ENCODE assay signal across 8 mouse cellular contexts in genomic region chr3:95228148-95228893, GRCm38 (mm10). TPM values are rescaled to one million over a fixed set of nuclear protein-coding genes. Genes with fewer than 3 reads are reported as not detected.
DNase-seq lines count a peak whose midpoint lies in the region; ATAC-seq and TF ChIP-seq lines count a peak whose summit lies in the region.

Gene Cdc42se1, plus strand, starts transcription at chr3:95228732.

- H3K9ac ChIP-seq in hindbrain, embryonic 16.5 days (ENCODE audit: low read depth, low read length) = peak within 1 kb of the TSS; percentile 98

- DNase-seq in ZHBTc4 (ENCODE audit: low read depth, low spot score) = peak; percentile 87
- DNase-seq in cerebellum, postnatal 4 days (ENCODE audit: low spot score in 2 of 2) = peak; percentile 71 to 83
- DNase-seq in gastrocnemius, adult 2 months = peak; percentile 95
- peak; percentile 83 to 89 for DNase-seq in left cerebral cortex, adult 18-20 months (ENCODE audit: low spot score in 2 of 2)
- DNase-seq in lung, postnatal 4 days = peak; percentile 92 to 93
- peak; percentile 57 for DNase-seq in retina, postnatal 7 days (ENCODE audit: low read depth, low spot score)
- peak; percentile 80 to 84 for DNase-seq in urinary bladder, adult 18-20 months (ENCODE audit: low spot score in 2 of 2)

- TF ChIP-seq CTCF in gastrocnemius, adult 2 months (IDR thresholded peaks at IDR 0.05) = no peak

- intact Hi-C loops in gastrocnemius, adult 2 months (cut with DNase I) = no loop called here

- H3K4me2 ChIP-seq in hindbrain, embryonic 16.5 days (ENCODE audit: low read length) = peak within 1 kb of the TSS; percentile 83

- peaks cover 19% of the 10 kb centered on the region for H3K36me3 ChIP-seq in hindbrain, embryonic 16.5 days (ENCODE audit: control insufficient read depth, insufficient read depth, low read length)

- H3K27ac ChIP-seq in gastrocnemius, adult 2 months = peak within 1 kb of the TSS; percentile 99
- peak within 1 kb of the TSS; percentile 98 for H3K27ac ChIP-seq in hindbrain, embryonic 16.5 days (ENCODE audit: low read depth, low read length)

- H3K9me3 ChIP-seq in hindbrain, embryonic 16.5 days (ENCODE audit: control insufficient read depth, low read length) = no peaks in the 10 kb centered on the region

- no peaks in the 10 kb centered on the region for H3K27me3 ChIP-seq in hindbrain, embryonic 16.5 days (replicated peaks; ENCODE audit: control insufficient read depth, insufficient read depth, low read length)

- under 1% methylated on average over 63 of the region's 64 CpGs for WGBS in hindbrain, embryonic 16.5 days

- peak; percentile 92 for ATAC-seq in hindbrain, embryonic 16.5 days

- peak within 1 kb of the TSS; percentile 85 for H3K4me3 ChIP-seq in gastrocnemius, adult 2 months
- peak within 1 kb of the TSS; percentile 67 for H3K4me3 ChIP-seq in hindbrain, embryonic 16.5 days (ENCODE audit: low read length)

- peaks cover 45% of the 10 kb centered on the region for H3K4me1 ChIP-seq in hindbrain, embryonic 16.5 days (ENCODE audit: control insufficient read depth, insufficient read depth, low read depth, low read length)

RNA-seq across cellular contexts. Expression of gene Cdc42se1, which starts in this region (rescaled TPM):
- total RNA-seq in gastrocnemius, adult 2 months (2021) = 10 to 100 TPM; 13.7 to 16.4 TPM
- polyA plus RNA-seq in hindbrain, embryonic 16.5 days (2015; fragmentation: Nextera tagmentation; extraction: Ambion mirVana) = 59.1 and 61.0 TPM in 2 replicates
- total RNA-seq in left cerebral cortex, adult 18-20 months (2021) = 10 to 100 TPM; 57.0 to 60.1 TPM

Comparison
In these comparisons a context has a peak if more than half of its experiments do, and no peak if none do; other contexts are left out.
1. Peak in every context shown above with its lines: DNase-seq, ATAC-seq, H3K4me3 ChIP-seq and H3K27ac ChIP-seq.